Mouse (Mus musculus) cortical plate, adult 2 months (tissue): Measurements from ENCODE around the gene Mdn1.

ENCODE experiments used
- CTCF ChIP-seq: fragments of 200-500 bp; IDR thresholded peaks from 2 replicates; pipeline ENCODE4 v1.5.1; 2011; ENCODE audit warnings: mild to moderate bottlenecking, control low read depth, low read length; ENCODE audit not compliant: insufficient read depth; ENCODE audit errors: extremely low read depth
- POLR2A ChIP-seq: fragments of 200-500 bp; IDR thresholded peaks from 2 replicates; pipeline ENCODE4 v1.6.1; 2011; ENCODE audit warnings: mild to moderate bottlenecking, low read length, control low read depth; ENCODE audit not compliant: insufficient read depth; ENCODE audit errors: extremely low read depth

GRCm38 (mm10) chr4:32748396-32748795 lies 91.5 kb downstream of the Mdn1 start:
- TF ChIP-seq CTCF (no peak), POLR2A (no peak)
